Mouse (Mus musculus) kidney, adult 2 months (tissue): ENCODE data around the gene Ahdc1.

Experiments
- CTCF ChIP-seq: fragments of 200-500 bp; conservative IDR thresholded peaks from 2 replicates; pipeline ENCODE4 v1.5.1; 2011; ENCODE audit warnings: low read depth, mild to moderate bottlenecking, control low read depth, low read length, moderate library complexity, mixed read lengths; ENCODE audit not compliant: insufficient read depth, insufficient read length
- POLR2A ChIP-seq: fragments of 200-500 bp; IDR thresholded peaks from one replicate; pipeline ENCODE4 v1.6.1; 2011; ENCODE audit warnings: low read depth, low read length, control low read depth

GRCm38 (mm10) chr4:132972101-132972500 is 39.0 kb upstream of the Ahdc1 start:
- no peak for TF ChIP-seq CTCF
- no peak for TF ChIP-seq POLR2A
